Mouse (Mus musculus): Measurements from ENCODE around the gene Adgrl2. TPM values are rescaled to one million over a fixed set of nuclear protein-coding genes. Genes with fewer than 3 reads are reported as not detected.

Gene Adgrl2
- total and polyA plus RNA-seq, 3 experiments, result 0.34 to 6.6 (median 3.2) TPM

DNA sequence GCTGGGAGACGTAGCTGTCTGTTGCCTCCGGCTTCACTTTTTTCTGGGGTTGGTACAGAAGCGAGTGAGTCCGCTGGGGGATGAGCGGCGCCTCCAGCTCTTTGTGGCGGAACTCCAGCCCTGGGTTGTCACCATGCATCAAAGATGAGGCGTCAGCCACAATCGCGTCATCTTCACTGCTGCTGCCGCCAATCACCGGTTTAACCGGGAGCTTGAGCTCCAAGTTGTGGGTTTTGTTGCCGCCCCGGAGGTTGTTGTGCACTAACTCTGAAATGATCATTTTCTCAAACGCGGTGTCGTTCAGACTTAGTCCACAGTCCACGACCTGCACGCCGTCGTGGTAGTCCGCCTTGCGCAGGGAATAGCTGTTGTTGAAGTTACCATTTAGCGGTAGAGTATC lies 172.9 kb downstream of the Adgrl2 start:
- Histone ChIP-seq H3K79me2 (replicated peaks; ENCODE audit: control insufficient read depth, extremely low read depth, insufficient read depth, poor library complexity, severe bottlenecking) (no peaks in the 10 kb centered on the region), H3K36me3 (replicated peaks in 1 of 2; ENCODE audit: control insufficient read depth in 1 of 2, insufficient read depth in 1 of 2, low read length in 1 of 2) (peaks cover 0 to 4% of the 10 kb centered on the region in 2 experiments), H3K9ac (ENCODE audit: insufficient read depth, low read depth) (no peak overlapping the region), H3K9me3 (replicated peaks; ENCODE audit: low read length) (no peaks in the 10 kb centered on the region), H3K4me3 (replicated peaks in 1 of 3; ENCODE audit: low read depth in 2 of 3, low read length in 2 of 3, poor library complexity in 1 of 3) (no peak overlapping the region), H3K4me1 (ENCODE audit: control insufficient read depth in 1 of 2, insufficient read depth in 2 of 2) (peaks cover 0 to 16% of the 10 kb centered on the region in 2 experiments; a peak in 2 of 4 replicates), H3K27me3 (replicated peaks) (no peaks in the 10 kb centered on the region), H3K4me2 (ENCODE audit: insufficient read depth, low read depth, poor library complexity, severe bottlenecking) (no peak overlapping the region), H3K27ac (ENCODE audit: insufficient read depth, low read depth) (no peak overlapping the region)
- DNase-seq (ENCODE audit: extremely low read depth), result no peak
- dilution Hi-C loops (cut with MboI; ENCODE audit: extremely low pct_ligation_motif_present, extremely low pct_unique_long_range_greater_than_20kb, low sequenced_read_pairs) (no loop called here), in situ Hi-C loops (cut with MboI; ENCODE audit: low pct_ligation_motif_present, low pct_unique_long_range_greater_than_20kb, low sequenced_read_pairs) (no loop called here)
- TF ChIP-seq ZNF384 (IDR thresholded peaks at IDR 0.05; ENCODE audit: low read depth, low read length), result no peak
- TF ChIP-seq ZC3H11A (IDR thresholded peaks at IDR 0.05; ENCODE audit: low read depth, low read length), result no peak
- TF ChIP-seq ETS1 (conservative IDR thresholded peaks at IDR 0.05; ENCODE audit: low read depth, low read length), result no peak
- no peak for TF ChIP-seq MYC (IDR thresholded peaks at IDR 0.05; ENCODE audit: low read depth, low read length)
- TF ChIP-seq NRF1 (IDR thresholded peaks at IDR 0.05; ENCODE audit: low read depth, low read length), result no peak
- TF ChIP-seq SMC3 (IDR thresholded peaks at IDR 0.05; ENCODE audit: low read depth, low read length), result no peak
- TF ChIP-seq ELF1 (IDR thresholded peaks at IDR 0.05; ENCODE audit: low read depth, low read length), result no peak
- no peak for TF ChIP-seq USF1 (IDR thresholded peaks at IDR 0.05; ENCODE audit: low read depth, low read length)
- no peak for TF ChIP-seq RAD21 (IDR thresholded peaks at IDR 0.05; ENCODE audit: low read depth, low read length)
- no peak for TF ChIP-seq CHD2 (IDR thresholded peaks at IDR 0.05; ENCODE audit: low read length)
- no peak for TF ChIP-seq MEF2A (IDR thresholded peaks at IDR 0.05; ENCODE audit: borderline replicate concordance, low read depth, low read length)
- TF ChIP-seq MAX (IDR thresholded peaks at IDR 0.05; ENCODE audit: low read length), result no peak
- TF ChIP-seq JUND (conservative IDR thresholded peaks at IDR 0.05; ENCODE audit: low read depth, low read length), result no peak
- TF ChIP-seq TBP (conservative IDR thresholded peaks at IDR 0.05; ENCODE audit: low read depth, low read length), result no peak

DNA sequence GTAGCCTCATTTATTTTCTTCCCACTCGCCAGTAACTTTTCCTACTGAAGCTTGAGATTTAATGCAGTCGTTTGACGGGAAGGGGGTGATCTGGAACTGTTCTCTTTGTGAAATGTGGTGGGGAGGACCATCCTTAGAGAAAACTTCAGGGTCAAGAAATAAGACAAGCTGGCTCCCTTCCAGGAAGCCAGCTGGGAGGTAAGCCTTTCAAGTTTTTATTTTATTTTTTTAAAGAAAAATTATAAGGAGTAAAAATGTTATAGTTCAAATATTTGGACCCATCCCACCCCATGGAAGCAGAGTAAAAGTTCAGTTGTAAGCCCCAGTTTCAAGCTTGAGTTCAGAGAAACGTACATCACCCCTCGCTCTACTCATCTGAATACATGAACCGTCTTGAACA lies 177.2 kb downstream of the Adgrl2 start:
- in situ Hi-C loops (cut with MboI; ENCODE audit: low pct_ligation_motif_present, low pct_unique_long_range_greater_than_20kb, low sequenced_read_pairs) (no loop called here), dilution Hi-C loops (cut with MboI; ENCODE audit: extremely low pct_ligation_motif_present, extremely low pct_unique_long_range_greater_than_20kb, low sequenced_read_pairs) (no loop called here)

More for the DNA sequence above, 177.2 kb downstream of the Adgrl2 start:
- DNase-seq (ENCODE audit: extremely low read depth), result no peak
- Histone ChIP-seq H3K4me3 (replicated peaks in 1 of 3; ENCODE audit: low read depth in 2 of 3, low read length in 2 of 3, poor library complexity in 1 of 3) (no peak overlapping the region), H3K79me2 (replicated peaks; ENCODE audit: control insufficient read depth, extremely low read depth, insufficient read depth, poor library complexity, severe bottlenecking) (no peaks in the 10 kb centered on the region), H3K36me3 (replicated peaks in 1 of 2; ENCODE audit: control insufficient read depth in 1 of 2, insufficient read depth in 1 of 2, low read length in 1 of 2) (peaks cover 0 to 4% of the 10 kb centered on the region in 2 experiments), H3K27ac (ENCODE audit: insufficient read depth, low read depth) (no peak overlapping the region), H3K4me2 (ENCODE audit: insufficient read depth, low read depth, poor library complexity, severe bottlenecking) (no peak overlapping the region), H3K4me1 (ENCODE audit: control insufficient read depth in 1 of 2, insufficient read depth in 2 of 2) (peaks cover 0 to 25% of the 10 kb centered on the region in 2 experiments; a peak in 2 of 4 replicates), H3K9me3 (replicated peaks; ENCODE audit: low read length) (no peaks in the 10 kb centered on the region), H3K27me3 (replicated peaks) (no peaks in the 10 kb centered on the region), H3K9ac (ENCODE audit: insufficient read depth, low read depth) (no peak overlapping the region)
- TF ChIP-seq ZNF384 (IDR thresholded peaks at IDR 0.05; ENCODE audit: low read depth, low read length) (no peak), MYC (IDR thresholded peaks at IDR 0.05; ENCODE audit: low read depth, low read length) (no peak), HCFC1 (IDR thresholded peaks at IDR 0.05; ENCODE audit: low read depth, low read length) (no peak), BHLHE40 (IDR thresholded peaks at IDR 0.05; ENCODE audit: low read depth, low read length) (no peak), MAFK (IDR thresholded peaks at IDR 0.05; ENCODE audit: insufficient replicate concordance, low read length) (no peak), TCF12 (IDR thresholded peaks at IDR 0.05; ENCODE audit: low read depth, low read length) (no peak), SMC3 (IDR thresholded peaks at IDR 0.05; ENCODE audit: low read depth, low read length) (no peak), UBTF (IDR thresholded peaks at IDR 0.05; ENCODE audit: low read depth, low read length) (no peak), SIN3A (IDR thresholded peaks at IDR 0.05; ENCODE audit: low read length) (no peak), IRF4 (IDR thresholded peaks at IDR 0.05; ENCODE audit: low read depth, low read length) (no peak), ELF1 (IDR thresholded peaks at IDR 0.05; ENCODE audit: low read depth, low read length) (no peak), NRF1 (IDR thresholded peaks at IDR 0.05; ENCODE audit: low read depth, low read length) (no peak), ZMIZ1 (IDR thresholded peaks at IDR 0.05; ENCODE audit: low read depth, low read length) (no peak), MAX (IDR thresholded peaks at IDR 0.05; ENCODE audit: low read length) (no peak), TBP (conservative IDR thresholded peaks at IDR 0.05; ENCODE audit: low read depth, low read length) (no peak), CHD1 (IDR thresholded peaks at IDR 0.05; ENCODE audit: low read depth, low read length) (no peak), USF2 (conservative IDR thresholded peaks at IDR 0.05; ENCODE audit: low read depth, low read length) (no peak), ZKSCAN1 (IDR thresholded peaks at IDR 0.05; ENCODE audit: borderline replicate concordance, low read depth, low read length) (no peak), POLR2A (IDR thresholded peaks at IDR 0.05; ENCODE audit: low read depth, low read length) (no peak)

All from CH12.LX (cell line).